Mouse (Mus musculus) adrenal gland, postnatal 10 days (tissue): ENCODE measurements at regions not wholly inside any gene's neighbourhood (a gene's known extent, or its start where the extent isn't known, plus 50 kb on each side); places are given as distances from the start of the nearest gene placed in this dataset.
"Not testable (repeated sequence)": the region's sequence is repeated elsewhere in the genome, so short reads cannot be mapped to it uniquely, and the experiment has no call there.

Experiments
- DNase-seq: peaks from one replicate; pipeline ENCODE4 v3.0.0; 2021; ENCODE audit warnings: mixed read lengths

DNA sequence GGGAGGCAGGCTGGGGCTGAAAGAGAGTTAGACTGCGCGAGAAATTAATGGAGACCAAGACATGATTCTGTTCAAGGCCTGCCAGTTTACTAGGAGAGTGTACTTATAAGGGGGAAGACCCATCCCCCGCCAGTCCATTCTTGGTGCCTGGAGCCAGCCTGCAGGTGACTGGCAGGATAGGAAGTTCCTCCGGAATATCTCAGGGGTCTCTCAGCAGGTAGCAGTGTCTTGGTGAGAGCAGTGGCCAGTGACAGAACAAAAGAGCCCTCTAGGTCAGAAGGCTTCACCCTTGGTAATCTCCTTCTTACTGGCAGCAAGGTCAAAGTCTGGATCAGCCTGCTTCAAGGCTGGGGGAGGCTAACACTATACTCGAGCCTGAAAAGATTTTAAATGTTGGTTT is 83.7 kb upstream of the Zfp804b start:
- no peak for DNase-seq

DNA sequence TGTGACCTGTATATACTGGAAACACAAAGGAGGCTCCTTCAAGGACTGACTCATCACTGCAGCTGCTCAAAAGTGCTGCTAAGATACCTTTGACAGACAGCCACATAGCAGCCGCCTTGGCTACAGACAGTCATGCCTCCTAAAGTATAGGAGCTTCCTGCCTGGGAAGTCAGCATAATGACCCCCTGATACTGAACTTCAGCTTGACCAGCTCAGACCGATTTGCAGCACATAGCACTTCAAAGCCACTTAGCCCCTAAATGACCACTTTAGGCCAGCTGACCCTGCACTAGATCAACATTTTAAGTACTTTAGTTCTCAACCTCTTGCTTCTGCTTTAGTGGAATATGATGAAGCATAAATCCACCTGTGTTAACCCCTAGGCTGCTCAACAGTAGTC is 91.9 kb upstream of the Zfp804b start:
- DNase-seq: no peak

- DNase-seq: no peak
Measured at GRCm38 (mm10) chr5:7448001-7448400, 103.4 kb upstream of the Zfp804b start.

DNA sequence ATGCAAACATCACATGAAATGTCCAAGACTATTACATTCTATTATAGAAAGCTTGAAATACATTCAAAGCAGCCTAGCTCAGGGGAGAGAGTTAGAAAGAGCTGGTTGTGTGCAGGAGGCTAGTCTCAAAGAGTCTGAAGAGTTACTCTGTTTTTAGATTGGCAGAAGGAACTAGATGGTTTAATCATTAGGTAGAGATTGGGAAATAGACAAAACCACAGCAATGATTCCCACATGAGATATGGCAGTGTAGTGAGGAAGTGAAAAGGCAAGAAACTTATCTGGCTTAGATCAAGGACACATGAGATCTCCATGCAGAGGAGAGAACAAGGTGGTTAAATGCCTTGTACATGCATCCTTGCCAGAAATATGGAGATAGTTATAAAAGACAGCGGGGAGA is 110.3 kb upstream of the Zfp804b start:
- no peak for DNase-seq

GRCm38 (mm10) chr5:7457102-7457501 is 112.5 kb upstream of the Zfp804b start:
- DNase-seq: no peak

DNA sequence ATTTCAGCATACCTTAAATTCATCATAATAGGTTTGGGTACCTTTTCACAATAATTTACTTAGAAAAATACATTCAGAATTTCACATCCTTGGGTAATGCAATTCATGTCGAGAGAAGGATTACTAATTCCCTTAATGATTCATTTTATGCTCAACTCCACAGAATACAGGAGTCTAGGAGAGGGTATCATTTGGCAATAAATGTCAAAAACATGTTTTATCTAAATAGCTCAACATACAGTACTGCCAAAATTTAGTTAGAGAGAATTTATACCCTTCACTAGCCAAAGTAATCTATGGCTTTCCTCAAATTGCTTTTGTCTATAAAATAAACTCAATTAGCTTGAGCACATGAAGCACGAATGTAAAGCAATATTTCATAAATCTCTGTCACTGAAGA is 144.6 kb upstream of the Zfp804b start:
- no peak for DNase-seq

DNA sequence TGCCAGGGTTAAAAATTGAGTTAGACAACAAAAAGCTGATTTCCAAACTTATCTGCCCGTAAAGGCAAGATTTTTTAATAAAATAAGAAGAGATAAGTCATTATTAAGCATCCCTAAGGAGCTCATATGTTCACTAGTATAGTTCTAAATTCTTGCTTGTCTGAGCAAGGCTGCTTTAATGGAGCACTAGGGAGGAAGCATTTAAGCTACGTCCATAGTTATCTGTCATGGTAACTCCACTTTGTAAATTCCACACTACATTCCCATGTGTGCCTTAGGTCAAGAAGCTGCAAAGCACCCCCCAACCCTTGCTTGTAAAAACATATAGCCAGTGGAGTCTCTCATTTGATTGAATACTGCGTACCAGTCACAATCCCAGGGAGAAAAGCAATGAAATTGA is 145.0 kb upstream of the Zfp804b start:
- no peak for DNase-seq

- no peak for DNase-seq
Measured at GRCm38 (mm10) chr5:7517520-7518181, 173.1 kb upstream of the Zfp804b start.

DNA sequence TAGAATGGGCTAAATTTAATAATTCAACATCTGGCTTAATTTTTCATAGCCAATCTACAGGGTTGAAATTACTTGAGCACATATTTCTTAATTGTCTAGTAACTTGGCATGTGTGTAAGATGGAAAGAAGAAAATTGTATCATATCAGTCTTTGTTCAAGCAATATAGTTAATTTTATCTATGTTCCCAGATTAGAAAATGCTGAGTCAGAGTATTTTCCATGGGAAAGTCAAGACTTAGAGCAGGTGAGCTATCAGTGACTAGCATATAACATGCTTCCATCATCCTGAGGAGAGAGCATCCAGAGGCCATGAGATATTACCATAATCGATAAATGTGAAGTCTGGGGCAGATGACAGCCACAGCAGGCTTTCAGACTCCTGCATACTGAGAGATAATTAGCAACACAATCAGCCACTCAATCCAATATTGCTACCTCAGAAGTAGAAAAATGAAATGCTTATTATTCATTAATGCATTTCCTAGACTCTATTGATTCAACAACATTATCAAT is 188.2 kb upstream of the Zfp804b start:
- no peak for DNase-seq

DNA sequence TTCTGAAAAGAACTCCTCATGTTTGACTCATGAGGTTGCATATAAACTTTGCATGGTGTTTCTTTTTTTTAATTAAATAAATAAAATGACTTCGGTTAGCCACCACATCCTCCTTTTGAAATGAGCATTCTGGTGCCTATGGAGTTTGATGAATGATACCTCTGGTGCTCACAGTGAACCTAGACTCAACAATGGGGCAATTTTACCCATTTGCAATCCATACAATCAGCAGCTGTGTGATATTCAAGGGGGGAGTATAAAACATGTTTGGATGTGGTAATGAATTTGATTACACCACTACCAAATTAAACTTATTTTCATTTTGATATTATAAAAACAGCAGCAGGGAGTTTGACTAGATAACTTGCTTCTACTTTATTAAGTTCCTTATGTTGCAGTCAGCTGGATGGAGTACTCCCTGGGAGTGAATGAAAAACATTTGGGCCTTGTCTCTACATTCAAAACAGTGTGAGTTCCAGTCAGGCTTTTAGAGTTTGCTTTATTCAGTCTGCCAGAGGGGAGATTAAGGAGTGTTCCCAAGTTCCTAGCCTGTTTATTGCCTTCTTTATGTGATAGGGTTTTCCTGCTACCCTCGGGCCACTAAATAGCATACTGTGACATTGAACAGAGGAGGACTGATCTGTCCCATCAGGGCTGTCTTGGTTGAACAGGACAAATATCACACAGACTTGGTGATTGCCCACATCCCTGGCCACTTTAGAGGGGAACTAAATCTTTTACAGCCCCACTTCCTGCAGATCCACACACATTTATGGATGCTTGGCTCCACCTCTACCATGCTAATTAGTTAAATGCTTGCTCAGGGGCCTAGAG is 195.5 kb upstream of the Zfp804b start:
- DNase-seq: no peak

GRCm38 (mm10) chr5:7540646-7541038 is 196.1 kb upstream of the Zfp804b start:
- DNase-seq: no peak

GRCm38 (mm10) chr5:7543857-7544256 is 199.3 kb upstream of the Zfp804b start:
- DNase-seq: no peak

GRCm38 (mm10) chr5:7580413-7580812 is 235.9 kb upstream of the Zfp804b start:
- DNase-seq: no peak

DNA sequence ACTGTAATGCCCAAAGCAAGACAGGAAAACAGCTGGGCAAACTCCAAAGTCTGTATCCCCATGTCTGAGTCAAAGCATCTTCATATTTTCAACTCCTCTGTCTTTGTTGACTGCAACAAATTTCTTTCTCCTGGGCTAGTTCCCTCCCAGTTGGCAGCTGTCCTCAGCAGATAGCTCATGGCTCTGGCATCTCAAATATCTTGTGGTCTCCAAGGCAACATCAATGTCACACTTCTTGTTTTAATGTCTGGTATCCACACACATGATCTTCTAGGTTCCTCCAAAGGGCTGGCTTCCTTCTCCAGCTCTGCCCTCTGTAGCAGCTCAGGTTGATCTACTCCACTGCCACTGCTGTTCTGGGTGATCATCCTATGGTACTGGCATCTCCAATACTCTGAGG is 242.0 kb upstream of the Zfp804b start:
- no peak for DNase-seq

- no peak for DNase-seq
Measured at GRCm38 (mm10) chr5:7600418-7600817, 255.9 kb upstream of the Zfp804b start.

GRCm38 (mm10) chr5:7607517-7607916 is 263.0 kb upstream of the Zfp804b start:
- no peak for DNase-seq

DNA sequence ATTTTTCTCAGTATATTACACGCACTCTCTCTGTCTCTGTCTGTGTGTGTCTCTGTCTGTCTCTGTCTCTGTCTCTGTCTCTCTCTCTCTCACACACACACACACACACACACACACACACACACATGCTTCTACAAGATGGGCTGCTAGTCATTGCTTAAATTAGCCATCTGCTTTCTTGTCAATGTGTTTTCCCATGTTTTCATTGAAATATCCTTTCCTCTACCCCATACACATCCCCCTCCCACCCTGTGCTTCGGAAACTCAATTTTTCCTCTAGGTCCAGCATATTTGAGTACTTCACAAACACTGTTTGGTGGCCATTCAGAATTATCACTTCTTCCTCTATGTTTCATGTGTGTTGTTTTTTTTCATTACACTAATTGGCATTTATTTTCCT is 263.4 kb upstream of the Zfp804b start:
- DNase-seq: no peak

DNA sequence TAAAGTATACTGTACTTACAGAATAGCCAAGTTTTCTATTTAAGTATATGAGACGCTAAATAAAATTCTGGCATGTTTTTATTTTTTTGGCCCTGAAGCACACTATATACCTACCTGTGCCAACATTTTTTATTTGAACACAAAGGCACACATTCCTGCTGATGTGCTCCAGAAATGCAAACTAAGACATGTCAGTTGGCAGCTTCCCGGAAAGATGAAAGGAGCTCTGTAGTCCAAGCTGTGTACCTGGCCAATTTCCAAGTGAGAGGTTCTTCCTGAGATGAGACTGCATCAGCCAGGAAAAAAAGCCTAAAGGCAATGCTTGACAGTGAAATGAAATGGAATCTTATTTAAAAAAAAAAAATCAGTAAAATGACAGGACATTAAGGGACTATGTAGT is 305.0 kb upstream of the Steap4 start:
- DNase-seq: no peak

- DNase-seq: no peak
Measured at GRCm38 (mm10) chr5:7701776-7702175, 258.5 kb upstream of the Steap4 start.

DNA sequence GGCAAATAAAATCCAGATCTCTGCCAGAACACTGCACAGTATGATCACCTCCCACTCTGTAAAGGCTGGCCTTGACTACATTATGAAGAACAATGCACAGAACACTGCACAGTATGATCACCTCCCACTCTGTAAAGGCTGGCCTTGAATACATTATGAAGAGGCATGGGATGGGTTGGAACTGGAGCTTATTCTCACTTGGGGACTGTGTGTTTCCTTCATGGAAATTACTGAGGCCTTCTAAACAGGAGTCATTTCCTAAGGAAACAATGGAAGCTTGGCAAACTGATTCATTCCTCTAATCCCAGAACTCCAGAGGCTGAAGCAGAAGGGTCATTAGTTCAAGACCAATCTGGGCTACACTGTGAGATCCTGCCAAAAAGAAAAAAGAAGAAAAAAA is 240.7 kb upstream of the Steap4 start:
- DNase-seq: no peak

- no peak for DNase-seq
Measured at GRCm38 (mm10) chr5:7720061-7720460, 240.2 kb upstream of the Steap4 start.

DNA sequence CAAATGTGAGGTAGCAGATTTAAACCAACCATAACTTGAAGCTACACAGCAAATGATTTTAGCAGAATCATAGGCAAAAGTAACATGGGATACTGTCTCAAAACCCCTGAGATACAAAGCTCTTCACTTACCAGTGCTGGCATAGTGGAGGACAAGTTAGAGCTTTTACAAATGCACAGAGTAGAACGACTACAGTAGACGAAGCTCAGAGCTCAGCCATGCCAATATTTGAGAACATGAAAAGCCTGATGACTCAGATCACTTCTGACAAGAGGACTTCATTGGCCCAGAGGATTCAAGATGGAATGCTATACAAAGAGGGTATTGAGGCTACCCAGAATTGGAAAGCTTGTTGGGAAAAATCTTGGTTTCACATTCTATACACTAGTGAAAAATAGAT is 239.6 kb upstream of the Steap4 start:
- DNase-seq: no peak

GRCm38 (mm10) chr5:7732566-7732965 is 227.7 kb upstream of the Steap4 start:
- DNase-seq: not testable (repeated sequence)

DNA sequence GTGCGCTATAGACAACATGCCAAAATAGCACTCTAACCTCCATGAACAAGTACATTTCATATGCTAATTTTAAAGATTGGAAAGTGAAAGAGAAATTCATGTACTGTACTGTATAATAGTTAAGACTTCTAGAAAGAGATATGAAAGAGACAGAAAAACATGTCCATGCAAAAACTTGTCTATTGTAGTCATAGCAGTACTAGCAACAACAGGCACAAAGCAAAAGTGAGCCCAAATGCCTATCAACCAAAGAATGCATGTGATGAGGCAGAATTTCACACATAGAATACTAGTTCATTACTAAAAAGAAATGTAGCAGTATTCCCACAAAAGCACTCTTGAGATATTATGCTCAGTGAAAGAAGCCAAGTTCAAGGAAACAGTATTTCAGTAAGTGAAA is 180.4 kb upstream of the Steap4 start:
- no peak for DNase-seq
